Mouse (Mus musculus) retina, postnatal 7 days (tissue): ENCODE data around the gene Dnajb14.
"Not testable (repeated sequence)": the region's sequence is repeated elsewhere in the genome, so short reads cannot be mapped to it uniquely, and the experiment has no call there.

Source experiments
- DNase-seq: peaks from one replicate; pipeline ENCODE4 v3.0.0-alpha.2; 2012; ENCODE audit warnings: low read depth, low spot score

Dnajb14 gene

GRCm38 (mm10) chr3:137917694-137918171, 50.3 kb downstream of the Dnajb14 start:
- DNase-seq: peak; percentile 34

GRCm38 (mm10) chr3:137918172-137918931, 50.9 kb downstream of the Dnajb14 start, which contains the start of gene Lamtor3:
Gene Lamtor3, plus strand, starts transcription at chr3:137918506.
- peak; percentile 88 for DNase-seq

GRCm38 (mm10) chr3:137918932-137919311, 51.4 kb downstream of the Dnajb14 start:
- no peak for DNase-seq

GRCm38 (mm10) chr3:137919398-137919797, 51.9 kb downstream of the Dnajb14 start:
- DNase-seq: no peak

DNA sequence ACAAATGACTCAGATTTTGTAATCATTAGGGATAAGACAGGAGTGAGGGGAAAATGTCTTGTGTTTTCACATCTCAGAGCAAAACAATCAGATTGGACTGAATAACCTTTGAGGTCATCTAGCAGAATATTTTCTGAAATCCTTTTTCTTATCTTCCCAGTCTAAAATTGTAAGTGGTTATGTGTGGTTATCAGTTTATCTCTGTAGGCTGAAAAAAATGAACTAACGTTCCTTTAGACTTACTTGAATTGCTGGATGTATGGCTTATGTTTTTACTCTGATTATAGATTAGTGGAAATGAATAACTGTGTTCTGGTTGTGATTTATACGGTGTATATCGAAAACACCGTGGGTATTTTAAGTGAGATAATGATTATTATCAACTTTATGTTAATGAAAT, 53.1 kb downstream of the Dnajb14 start:
- no peak for DNase-seq

DNA sequence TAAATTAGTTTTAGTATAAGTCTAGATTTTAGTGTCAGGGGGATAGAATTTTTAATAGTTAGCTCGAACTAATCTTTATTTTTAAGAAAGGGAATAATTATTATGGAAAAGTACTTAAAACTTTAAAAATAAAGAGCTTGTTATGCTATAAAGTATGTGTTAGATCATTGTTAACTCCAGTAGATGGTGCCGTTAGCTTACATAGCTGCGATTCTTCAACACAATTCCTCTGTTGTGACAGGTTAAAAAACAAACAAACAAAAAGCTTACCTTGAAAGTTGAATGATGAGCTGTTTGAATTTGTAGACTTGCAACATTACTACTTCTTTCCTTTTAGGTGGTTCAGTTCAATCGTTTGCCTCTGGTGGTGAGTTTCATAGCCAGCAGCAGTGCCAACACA, 59.5 kb downstream of the Dnajb14 start:
- DNase-seq: no peak

DNA sequence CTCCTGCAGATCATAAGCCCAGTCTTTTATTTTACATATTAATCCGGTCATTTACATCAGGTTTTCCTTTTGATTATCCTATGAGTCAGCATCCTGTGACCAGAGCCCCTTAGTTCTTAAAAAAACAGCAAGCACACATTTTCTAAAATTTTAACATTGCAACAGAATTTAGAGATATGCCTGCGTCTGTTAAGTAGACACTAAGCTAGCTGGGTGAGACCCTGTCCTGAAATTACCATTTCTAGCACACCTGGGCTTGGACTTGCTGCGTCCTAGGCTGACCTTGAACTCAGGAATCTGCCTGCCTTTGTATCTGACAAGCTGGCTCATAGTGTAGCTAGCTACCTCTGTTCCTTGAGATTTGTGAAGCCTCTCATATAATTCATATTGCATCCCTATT, 62.5 kb downstream of the Dnajb14 start:
- no peak for DNase-seq

- no peak for DNase-seq
Measured at GRCm38 (mm10) chr3:137932748-137933147, 65.3 kb downstream of the Dnajb14 start.

GRCm38 (mm10) chr3:137933986-137934385, 66.5 kb downstream of the Dnajb14 start:
- no peak for DNase-seq

- DNase-seq: no peak
Measured at GRCm38 (mm10) chr3:137935570-137936525, 68.4 kb downstream of the Dnajb14 start.

DNA sequence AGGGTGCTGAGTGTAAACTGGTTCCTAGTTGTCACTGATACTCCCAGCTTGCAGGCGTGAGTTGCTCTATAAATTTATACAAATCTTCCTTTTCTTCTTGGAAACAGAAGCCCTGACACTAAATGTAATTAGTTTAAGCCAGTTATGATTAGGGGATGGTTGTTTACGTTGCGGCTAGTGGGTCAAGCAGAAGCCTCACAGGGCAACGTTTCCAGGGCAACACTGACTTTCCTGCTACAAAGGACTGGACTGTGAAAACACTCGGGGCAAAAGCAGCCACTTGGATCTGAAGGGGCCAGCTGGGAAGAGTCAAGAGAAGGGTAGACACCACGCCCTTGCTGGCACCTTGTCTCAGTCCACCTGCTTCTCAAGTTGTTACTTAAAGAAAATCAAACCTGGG, 69.1 kb downstream of the Dnajb14 start:
- no peak for DNase-seq

- no peak for DNase-seq
Measured at GRCm38 (mm10) chr3:137938608-137939007, 71.1 kb downstream of the Dnajb14 start.

DNA sequence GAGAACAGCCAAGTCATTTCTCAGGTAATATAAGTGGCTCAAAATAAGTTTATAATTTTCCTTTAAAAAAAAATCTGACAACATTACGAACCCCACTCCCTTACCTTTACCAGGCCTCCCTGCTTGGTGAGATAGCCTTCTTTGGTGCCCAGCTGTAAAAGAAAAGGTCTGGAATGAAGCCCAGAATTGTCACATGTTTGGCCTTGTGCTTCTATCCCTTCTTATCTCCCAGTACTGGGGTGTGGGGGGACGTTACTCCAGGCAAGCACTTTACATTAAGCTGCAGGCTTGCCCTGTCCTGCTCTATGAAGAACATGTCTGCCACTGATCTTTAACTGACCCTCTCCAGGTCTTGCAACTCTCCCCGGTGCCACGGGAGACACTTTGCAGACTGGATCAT, 73.3 kb downstream of the Dnajb14 start:
- no peak for DNase-seq

- no peak for DNase-seq
Measured at GRCm38 (mm10) chr3:137941555-137941954, 74.1 kb downstream of the Dnajb14 start.

- DNase-seq: no peak
Measured at GRCm38 (mm10) chr3:137942098-137942622, 74.7 kb downstream of the Dnajb14 start.

DNA sequence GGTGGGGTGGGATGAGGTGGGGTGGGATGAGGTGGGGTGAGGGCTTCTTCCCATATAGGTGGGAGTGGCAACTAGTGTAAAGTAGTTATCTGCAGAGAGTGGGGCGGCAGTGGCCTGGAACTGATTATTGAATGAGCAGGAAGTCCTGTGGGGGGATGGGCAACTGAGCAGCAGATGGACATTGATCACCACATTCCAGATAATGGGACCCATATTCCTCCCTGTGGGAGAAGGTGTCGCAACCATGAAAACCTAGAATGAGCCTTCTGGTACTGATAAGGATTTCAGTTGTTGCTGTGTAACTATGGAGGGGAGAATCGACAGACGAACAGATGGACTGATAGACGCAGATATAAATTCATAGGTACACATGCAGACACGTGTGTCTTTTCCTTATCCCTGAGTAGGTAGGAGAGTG, 76.3 kb downstream of the Dnajb14 start:
- no peak for DNase-seq

- no peak for DNase-seq
Measured at GRCm38 (mm10) chr3:137946827-137947226, 79.4 kb downstream of the Dnajb14 start.

DNA sequence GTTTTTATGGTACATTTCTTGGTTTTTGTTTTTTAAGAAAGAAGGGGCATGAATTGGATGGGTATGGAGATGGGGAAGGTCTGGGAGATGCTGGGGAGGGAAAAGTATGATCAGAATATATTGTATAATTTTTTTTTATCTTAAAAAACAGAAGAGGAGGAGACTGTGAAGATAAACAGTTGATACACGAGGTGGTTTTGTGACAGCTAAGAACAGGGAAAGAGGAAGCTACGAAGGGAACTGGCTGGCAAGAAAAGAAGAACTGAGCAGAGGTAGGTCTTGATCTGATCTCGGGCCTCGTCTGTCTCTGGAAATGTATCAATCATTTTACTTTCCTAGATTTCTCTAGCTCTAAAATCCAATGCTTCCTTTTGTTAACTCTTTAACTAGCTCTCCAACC, 80.0 kb downstream of the Dnajb14 start:
- DNase-seq: no peak

GRCm38 (mm10) chr3:137950191-137950885, 82.9 kb downstream of the Dnajb14 start:
- DNase-seq: no peak

DNA sequence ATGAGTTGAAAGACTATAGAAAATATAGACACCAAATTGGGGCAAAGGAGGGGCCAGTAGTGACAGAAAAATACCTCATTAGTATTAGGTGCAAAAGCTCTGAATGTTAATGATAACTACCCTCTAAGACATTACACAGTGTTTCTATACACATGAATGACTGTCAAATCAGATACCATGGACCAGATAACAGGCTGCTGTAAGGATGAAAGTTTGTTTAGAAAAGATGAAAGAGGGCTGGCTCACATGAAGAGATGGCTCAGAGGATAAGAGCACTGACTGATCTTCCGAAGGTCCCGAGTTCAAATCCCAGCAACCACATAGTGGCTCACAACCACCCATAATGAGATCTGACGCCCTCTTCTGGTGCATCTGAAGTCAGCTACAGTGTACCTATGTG, 83.8 kb downstream of the Dnajb14 start:
- DNase-seq: not testable (repeated sequence)

- no peak for DNase-seq
Measured at GRCm38 (mm10) chr3:137951819-137952218, 84.3 kb downstream of the Dnajb14 start.
